Mouse (Mus musculus) forebrain, postnatal 0 days (tissue): ENCODE measurements around the gene Amigo2. TPM values are rescaled to one million over a fixed set of nuclear protein-coding genes. Genes with fewer than 3 reads are reported as not detected.

Source experiments
- ATAC-seq: fragments of 200-750 bp; cut with Nextera tagmentation; 2 replicates; pipeline ENCODE4 v1.8.0; 2017; ENCODE audit warnings: mild to moderate bottlenecking, moderate library complexity
- DNase-seq: peaks from one replicate; pipeline ENCODE4 v3.0.0-alpha.2; 2015
- H3K27ac ChIP-seq: fragments of 300-500 bp; sonication (generic); 2 replicates; pipeline ENCODE4 v1.5.1; 2014; ENCODE audit warnings: low read depth, mild to moderate bottlenecking, antibody characterized with exemption, low read length, moderate library complexity, mixed read lengths
- H3K27me3 ChIP-seq: fragments of 300-500 bp; sonication (generic); 2 replicates; pipeline ENCODE4 v1.6.1; 2014; ENCODE audit warnings: mild to moderate bottlenecking, low read length, mixed read lengths; ENCODE audit not compliant: insufficient read depth
- H3K36me3 ChIP-seq: fragments of 300-500 bp; sonication (generic); 2 replicates; pipeline ENCODE4 v1.6.1; 2014; ENCODE audit warnings: mild to moderate bottlenecking, moderate library complexity; ENCODE audit not compliant: insufficient read depth
- H3K4me1 ChIP-seq: fragments of 300-500 bp; sonication (generic); 2 replicates; pipeline ENCODE4 v1.6.1; 2014; ENCODE audit warnings: antibody characterized with exemption; ENCODE audit not compliant: insufficient read depth
- H3K4me2 ChIP-seq: fragments of 300-500 bp; sonication (generic); 2 replicates; pipeline ENCODE4 v1.6.1; 2014; ENCODE audit warnings: low read depth, mild to moderate bottlenecking, moderate library complexity
- H3K4me3 ChIP-seq: fragments of 300-500 bp; sonication (generic); 2 replicates; pipeline ENCODE4 v1.5.1; 2014; ENCODE audit warnings: low read depth, low read length, mixed read lengths
- H3K9ac ChIP-seq: fragments of 300-500 bp; sonication (generic); 2 replicates; pipeline ENCODE4 v1.6.1; 2014; ENCODE audit warnings: mild to moderate bottlenecking
- H3K9me3 ChIP-seq: fragments of 300-500 bp; sonication (generic); 2 replicates; pipeline ENCODE4 v1.6.1; 2016; ENCODE audit warnings: low read length
- CTCF ChIP-seq: sonication (generic); IDR thresholded peaks from 2 replicates; pipeline ENCODE4 v1.5.1; 2016; ENCODE audit warnings: antibody characterized with exemption, control low read depth, low read depth
- WGBS: fragments of 180-500 bp; shearing (Covaris S2); extraction: QIAGEN DNeasy Blood & Tissue Kit; methylation state at CpG from one replicate; pipeline ENCODE4 v1.1.7; 2014; 5-methylcytosine and 5-hydroxymethylcytosine counted together
- polyA plus RNA-seq: library from polyadenylated mRNA; unstranded; fragments of >200 nt; fragmentation: Nextera tagmentation; extraction: Ambion mirVana; gene quantifications from 2 replicates; pipeline ENCODE4 v1.2.1, GENCODE M21; 2015
- total RNA-seq: library from RNA; depleted of rRNA; stranded (reverse); fragments of >200 nt; gene quantifications from 2 replicates; pipeline ENCODE4 v1.2.3, GENCODE M21; 2014

Amigo2 gene
- total and polyA plus RNA-seq, 2 experiments from 2014 or later: 8.7 to 15.7 TPM

DNA sequence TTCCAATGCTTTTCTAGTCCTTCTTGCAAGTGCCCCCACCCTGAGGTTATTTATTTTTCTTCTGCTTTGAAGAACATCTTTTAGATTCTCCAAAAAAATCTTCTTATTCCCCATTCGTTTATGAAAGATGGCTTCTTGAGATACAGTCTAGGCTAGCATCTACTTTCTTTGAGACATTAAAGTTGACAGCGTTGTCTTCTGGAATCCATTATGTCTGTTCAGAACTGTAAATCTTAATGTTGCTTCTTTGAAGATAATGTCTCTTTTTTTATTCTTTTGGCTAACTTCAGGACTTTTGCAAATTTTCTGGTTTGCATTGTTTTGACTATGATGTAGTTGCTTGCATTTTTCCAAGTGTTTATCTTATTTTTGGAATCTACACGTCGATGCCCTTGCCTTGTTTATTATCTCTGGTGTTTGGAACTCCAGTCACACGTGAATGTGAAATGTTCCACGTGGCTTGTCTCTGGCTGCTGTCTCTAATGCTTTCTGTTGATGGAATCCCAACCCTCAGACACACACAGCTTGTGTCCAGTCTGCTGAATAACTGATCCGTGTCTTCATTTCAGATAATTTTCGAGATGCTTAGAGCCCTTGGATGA lies 20.1 kb upstream of the Amigo2 start:
- WGBS: 70% methylated on average over 8 of the region's 8 CpGs
- H3K27ac ChIP-seq: no peak overlapping the region
- no peak overlapping the region for H3K9ac ChIP-seq
- no peak for DNase-seq
- TF ChIP-seq CTCF: no peak
- no peaks in the 10 kb centered on the region for H3K27me3 ChIP-seq
- no peaks in the 10 kb centered on the region for H3K9me3 ChIP-seq
- no peak for ATAC-seq
- no peaks in the 10 kb centered on the region for H3K4me1 ChIP-seq
- no peak overlapping the region for H3K4me2 ChIP-seq
- H3K4me3 ChIP-seq: no peak overlapping the region
- no peaks in the 10 kb centered on the region for H3K36me3 ChIP-seq

DNA sequence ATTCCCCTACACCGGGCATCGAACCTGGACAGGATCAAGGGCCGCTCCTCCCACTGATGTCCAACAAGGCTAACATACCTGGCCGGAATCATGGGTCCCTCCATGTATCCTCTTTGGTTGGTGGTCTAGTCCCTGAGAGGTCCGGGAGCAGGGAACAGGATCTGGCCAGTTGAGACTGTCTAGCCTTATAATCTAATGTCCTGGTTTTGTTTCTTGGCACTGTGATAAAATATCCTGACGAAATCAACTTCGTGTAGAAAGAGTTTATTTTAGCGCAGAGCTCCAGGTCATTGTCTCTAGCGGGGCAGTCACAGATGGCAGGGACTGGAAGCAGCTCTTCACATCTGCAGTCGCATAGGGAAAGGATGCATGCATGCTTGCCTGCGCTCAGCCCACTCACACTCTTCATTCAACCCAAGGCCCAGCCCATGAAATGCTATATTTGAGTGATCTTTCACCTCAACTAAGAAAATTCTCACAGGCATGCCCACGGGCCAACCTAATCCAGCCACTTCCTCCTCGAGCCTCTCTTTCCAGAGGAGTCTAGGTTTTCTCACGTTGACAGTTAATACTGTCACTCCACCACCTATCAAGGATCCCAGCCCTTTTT lies 19.3 kb upstream of the Amigo2 start:
- Histone ChIP-seq H3K9me3 (no peaks in the 10 kb centered on the region), H3K27ac (no peak overlapping the region), H3K4me2 (no peak overlapping the region), H3K27me3 (no peaks in the 10 kb centered on the region), H3K9ac (no peak overlapping the region), H3K4me3 (no peak overlapping the region), H3K4me1 (no peaks in the 10 kb centered on the region), H3K36me3 (no peaks in the 10 kb centered on the region)
- ATAC-seq: no peak
- no peak for TF ChIP-seq CTCF
- DNase-seq: no peak
- 86% methylated on average over 14 of the region's 14 CpGs for WGBS

DNA sequence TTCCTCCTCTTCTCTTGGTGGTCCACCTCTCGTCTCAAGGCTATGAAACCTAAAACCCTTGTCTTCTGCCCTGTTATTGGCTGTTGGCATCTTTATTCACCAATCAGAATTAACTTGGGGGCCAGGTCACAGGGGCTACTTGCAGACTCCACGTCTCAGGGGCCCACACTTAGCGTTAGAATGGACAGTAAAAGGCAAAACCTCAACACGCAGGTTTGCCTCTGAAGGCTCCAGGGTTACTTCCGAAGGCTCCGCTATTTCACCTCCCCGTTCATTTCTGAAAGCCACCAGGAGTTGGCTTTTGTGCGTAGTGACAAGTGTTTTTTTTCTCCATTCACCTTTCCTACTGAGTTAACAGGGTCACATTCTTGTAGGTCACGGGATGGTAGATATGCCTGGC lies 15.2 kb upstream of the Amigo2 start:
- Histone ChIP-seq H3K9ac (no peak overlapping the region), H3K4me1 (no peaks in the 10 kb centered on the region), H3K9me3 (no peaks in the 10 kb centered on the region), H3K36me3 (no peaks in the 10 kb centered on the region), H3K27me3 (no peaks in the 10 kb centered on the region), H3K27ac (no peak overlapping the region), H3K4me3 (no peak overlapping the region), H3K4me2 (no peak overlapping the region)
- no peak for TF ChIP-seq CTCF
- 76% methylated on average over 9 of the region's 9 CpGs for WGBS
- DNase-seq (no peak), ATAC-seq (no peak)

DNA sequence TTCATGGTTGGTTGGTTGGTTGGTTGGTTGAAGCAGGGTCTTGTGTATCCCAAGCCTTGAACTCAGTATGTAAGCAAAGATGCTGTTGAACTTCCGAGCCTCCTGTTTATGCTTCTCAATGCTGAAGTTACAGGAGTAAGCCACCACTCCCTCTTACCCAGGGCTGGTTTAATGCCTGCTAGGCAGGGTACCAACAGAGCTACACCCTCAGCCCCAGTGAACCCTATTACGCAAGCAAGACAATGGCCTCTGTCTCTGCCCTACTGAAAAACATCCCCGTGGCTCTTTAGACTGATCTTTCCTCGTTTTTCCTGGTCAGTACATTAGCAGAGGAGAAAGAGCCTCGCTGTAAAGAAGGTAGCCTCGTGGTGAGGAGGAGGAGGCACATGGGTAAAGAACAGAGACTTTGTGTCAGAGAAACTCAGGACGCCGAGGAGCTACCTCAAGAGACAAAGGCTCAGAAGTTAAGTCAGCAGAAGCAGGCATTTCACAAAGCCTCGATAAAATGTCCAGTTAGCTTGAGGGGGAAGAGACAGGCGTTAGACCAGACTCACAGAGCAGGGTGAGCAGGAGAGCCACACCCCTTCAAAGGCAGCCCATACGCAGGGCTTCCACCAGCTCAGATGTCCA lies 13.0 kb upstream of the Amigo2 start:
- H3K36me3 ChIP-seq: no peaks in the 10 kb centered on the region
- no peaks in the 10 kb centered on the region for H3K9me3 ChIP-seq
- WGBS: 68% methylated on average over 11 of the region's 11 CpGs
- no peaks in the 10 kb centered on the region for H3K27me3 ChIP-seq
- H3K4me2 ChIP-seq: no peak overlapping the region
- no peak overlapping the region for H3K4me3 ChIP-seq
- no peaks in the 10 kb centered on the region for H3K4me1 ChIP-seq
- no peak overlapping the region for H3K27ac ChIP-seq
- TF ChIP-seq CTCF: no peak
- no peak overlapping the region for H3K9ac ChIP-seq
- ATAC-seq (no peak), DNase-seq (no peak)

DNA sequence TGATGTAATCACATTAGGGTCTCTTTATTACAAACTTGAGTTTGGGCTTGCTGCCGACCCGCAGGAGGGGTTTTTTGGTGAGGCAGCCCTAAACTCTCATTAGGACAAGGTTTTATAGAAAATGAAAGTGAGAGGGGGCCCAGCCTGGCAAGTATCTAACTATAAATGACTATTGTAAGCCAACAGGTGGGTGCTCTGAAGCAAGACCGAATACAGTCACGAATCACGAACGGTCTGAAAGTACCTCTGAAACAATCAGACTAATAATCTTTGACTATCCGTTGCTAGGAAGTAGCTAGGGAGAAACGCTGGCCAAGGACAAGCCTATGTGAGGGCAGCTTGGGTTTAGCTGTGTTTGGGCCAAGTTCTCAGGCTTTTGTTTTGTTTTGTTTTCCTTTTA lies 12.2 kb upstream of the Amigo2 start:
- H3K4me1 ChIP-seq: no peaks in the 10 kb centered on the region
- no peak overlapping the region for H3K4me2 ChIP-seq
- no peaks in the 10 kb centered on the region for H3K36me3 ChIP-seq
- H3K9me3 ChIP-seq: no peaks in the 10 kb centered on the region
- no peaks in the 10 kb centered on the region for H3K27me3 ChIP-seq
- no peak for TF ChIP-seq CTCF
- H3K4me3 ChIP-seq: no peak overlapping the region
- no peak overlapping the region for H3K9ac ChIP-seq
- WGBS: 47% methylated on average over 8 of the region's 8 CpGs
- ATAC-seq: no peak
- H3K27ac ChIP-seq: no peak overlapping the region
- no peak for DNase-seq

DNA sequence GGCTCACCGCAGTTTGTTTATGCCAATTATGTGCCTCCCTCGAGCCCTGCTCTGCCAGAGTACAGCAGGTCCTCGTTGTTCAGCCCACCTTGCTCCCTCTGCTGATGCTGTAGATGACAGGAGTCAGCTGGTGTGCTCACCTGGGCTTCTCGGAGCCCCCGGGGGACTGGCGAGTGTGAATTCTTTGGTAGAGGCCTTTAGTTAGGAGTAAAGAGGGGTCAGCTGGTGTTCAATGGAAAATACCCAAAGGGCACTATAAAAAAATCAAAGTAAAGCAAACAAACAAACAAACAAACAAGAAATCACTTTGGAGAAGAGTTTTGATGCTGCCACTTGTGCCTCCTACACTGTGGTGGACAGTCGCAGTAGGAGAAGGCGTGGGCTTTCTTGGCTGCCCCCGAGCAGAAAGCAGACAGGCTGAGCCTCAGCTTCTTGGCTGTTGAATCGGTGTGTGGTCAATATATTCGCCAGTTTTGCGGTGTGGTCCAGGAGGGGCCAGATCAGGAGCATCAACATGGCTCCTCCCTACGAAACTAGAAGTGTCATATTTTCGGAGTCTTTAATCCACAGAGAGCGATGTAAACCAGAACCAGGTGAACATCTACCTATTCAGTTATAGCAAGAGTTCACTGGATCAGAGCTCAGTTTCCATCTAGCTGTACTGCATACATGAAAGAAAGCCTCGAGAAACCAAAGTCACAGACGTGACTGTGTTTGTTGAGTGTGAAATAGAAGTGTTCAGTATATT lies 11.6 kb upstream of the Amigo2 start:
- Histone ChIP-seq H3K27ac (no peak overlapping the region), H3K36me3 (no peaks in the 10 kb centered on the region), H3K27me3 (no peaks in the 10 kb centered on the region), H3K9ac (no peak overlapping the region), H3K4me1 (no peaks in the 10 kb centered on the region), H3K4me3 (no peak overlapping the region), H3K4me2 (no peak overlapping the region), H3K9me3 (no peaks in the 10 kb centered on the region)
- TF ChIP-seq CTCF: no peak
- no peak for DNase-seq
- 77% methylated on average over 17 of the region's 17 CpGs for WGBS
- no peak for ATAC-seq

DNA sequence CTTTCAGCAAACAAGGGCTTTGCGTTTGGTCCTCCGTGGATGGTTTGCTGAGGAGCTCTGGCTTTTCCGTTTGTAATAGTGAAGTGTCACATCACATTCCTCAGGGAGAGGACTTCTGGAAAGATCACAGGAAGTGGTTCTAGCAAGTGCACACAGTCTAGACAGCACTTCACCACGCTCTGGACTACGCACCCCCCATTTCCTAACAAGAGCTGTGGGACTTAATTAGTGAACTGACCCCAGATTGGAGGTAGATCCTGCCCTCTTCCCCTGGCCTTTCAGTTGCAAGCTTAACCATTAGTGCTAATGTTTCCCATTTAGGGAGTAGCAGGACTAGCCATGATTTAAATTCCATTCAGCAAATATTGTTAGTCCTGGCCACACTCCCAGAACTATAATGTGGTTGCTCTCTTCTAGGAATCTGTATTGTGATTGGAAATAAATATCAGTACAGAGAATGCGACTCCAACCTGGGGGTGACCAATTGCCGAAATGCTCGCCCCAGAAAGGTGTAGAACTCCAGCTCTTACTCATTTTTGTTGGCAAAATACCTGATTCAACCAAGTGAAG lies 10.2 kb upstream of the Amigo2 start:
- no peak for ATAC-seq
- 66% methylated on average over 8 of the region's 8 CpGs for WGBS
- H3K9ac ChIP-seq: no peak overlapping the region
- no peaks in the 10 kb centered on the region for H3K27me3 ChIP-seq
- DNase-seq: no peak
- H3K27ac ChIP-seq: no peak overlapping the region
- H3K4me3 ChIP-seq: no peak overlapping the region
- no peaks in the 10 kb centered on the region for H3K4me1 ChIP-seq
- H3K36me3 ChIP-seq: no peaks in the 10 kb centered on the region
- H3K9me3 ChIP-seq: no peaks in the 10 kb centered on the region
- no peak for TF ChIP-seq CTCF
- no peak overlapping the region for H3K4me2 ChIP-seq
